Mouse (Mus musculus) gastrocnemius, postnatal 4 days (tissue): Measurements from ENCODE around the gene Irf3. TPM values are rescaled to one million over a fixed set of nuclear protein-coding genes. Genes with fewer than 3 reads are reported as not detected.

Experiments
- microRNA-seq: library from miRNA; unstranded; fragments of <30 nt; microRNA quantifications from one replicate; pipeline ENCODE4 v1.2.0, GENCODE M21; 2021
- total RNA-seq, 2 experiments: library from RNA; stranded (reverse); gene quantifications; 2 replicates each; pipeline ENCODE4 v1.2.3; 2021

Gene Irf3
- total RNA-seq, 2 experiments from 2014 or later, result 46.0 to 50.4 TPM

Small RNA genes lying within 50 kb of the gene (microRNA-seq; reads per million reads assigned to microRNA genes)
- gene Mir7054, result not detected

Other genes with a start within 250 kb of the Irf3 start
- gene Vrk3, start 249.2 kb upstream of the Irf3 start, total RNA-seq, result 10 to 100 TPM; 18.9 to 20.7 TPM
- gene Zfp473, start 246.6 kb upstream of the Irf3 start, total RNA-seq, result under 1 TPM; 0.32 to 0.41 TPM
- gene Nup62, start 181.6 kb upstream of the Irf3 start, total RNA-seq, result 10 to 100 TPM; 49.4 to 53.1 TPM
- gene Il4i1, start 181.3 kb upstream of the Irf3 start, total RNA-seq, result 1 to 10 TPM; 1.6 to 1.8 TPM
- gene Atf5, start 181.0 kb upstream of the Irf3 start, total RNA-seq, result 10 to 100 TPM; 55.6 to 62.2 TPM
- gene Akt1s1, start 148.7 kb upstream of the Irf3 start, total RNA-seq, result 100 to 1,000 TPM in 1 of 2 experiments, 10 to 100 TPM in 1; 92.4 to 103 TPM
- gene Tbc1d17, start 148.6 kb upstream of the Irf3 start, total RNA-seq, result 10 to 100 TPM; 56.5 to 63.4 TPM
- gene Pnkp, start 140.5 kb upstream of the Irf3 start, total RNA-seq, result 10 to 100 TPM; 18.6 to 20.5 TPM
- 100 to 1,000 TPM; 332 to 346 TPM for gene Ptov1, start 127.9 kb upstream of the Irf3 start, total RNA-seq
- 10 to 100 TPM; 63.8 to 67.6 TPM for gene Med25, start 104.9 kb upstream of the Irf3 start, total RNA-seq
- 10 to 100 TPM; 16.1 to 18.4 TPM for gene Fuz, start 101.6 kb upstream of the Irf3 start, total RNA-seq
- gene Ap2a1, start 68.2 kb upstream of the Irf3 start, total RNA-seq, result 10 to 100 TPM; 84.8 to 88.9 TPM
- not detected for gene Tsks, start 54.4 kb upstream of the Irf3 start, total RNA-seq
- 10 to 100 TPM; 10.3 to 10.8 TPM for gene Cpt1c, start 22.8 kb upstream of the Irf3 start, total RNA-seq
- gene Prmt1, start 11.1 kb upstream of the Irf3 start, total RNA-seq, result 100 to 1,000 TPM; 318 to 331 TPM
- 10 to 100 TPM; 21.5 to 22.0 TPM for gene Bcl2l12, start 1.1 kb downstream of the Irf3 start, total RNA-seq
- 10 to 100 TPM; 74.1 to 76.0 TPM for gene Scaf1, start 18.7 kb downstream of the Irf3 start, total RNA-seq
- gene Rras, start 20.3 kb downstream of the Irf3 start, total RNA-seq, result 100 to 1,000 TPM; 119 to 123 TPM
- 10 to 100 TPM; 63.9 to 65.2 TPM for gene Prr12, start 55.2 kb downstream of the Irf3 start, total RNA-seq
- gene Nosip, start 64.8 kb downstream of the Irf3 start, total RNA-seq, result 10 to 100 TPM; 47.3 to 48.3 TPM
- gene Prrg2, start 65.0 kb downstream of the Irf3 start, total RNA-seq, result 10 to 100 TPM; 11.7 to 12.3 TPM
- gene Rcn3, start 94.6 kb downstream of the Irf3 start, total RNA-seq, result 100 to 1,000 TPM; 172 to 192 TPM
- 10 to 100 TPM; 84.6 to 87.3 TPM for gene Fcgrt, start 106.2 kb downstream of the Irf3 start, total RNA-seq
- gene Rps11, start 126.8 kb downstream of the Irf3 start, total RNA-seq, result 1,000 to 10,000 TPM in 1 of 2 experiments, 100 to 1,000 TPM in 1; 985 to 1,047 TPM
- gene Rpl13a, start 131.1 kb downstream of the Irf3 start, total RNA-seq, result 1,000 to 10,000 TPM; 1,483 to 1,628 TPM
- gene Gm45713, start 138.6 kb downstream of the Irf3 start, total RNA-seq, result under 1 TPM in 1 of 2 experiments, not detected in 1; 0.34 TPM
- gene Flt3l, start 138.8 kb downstream of the Irf3 start, total RNA-seq, result 1 to 10 TPM; 2.4 to 5.1 TPM
- 10 to 100 TPM; 52.1 to 59.3 TPM for gene Pih1d1, start 156.7 kb downstream of the Irf3 start, total RNA-seq
- 10 to 100 TPM; 34.8 to 51.6 TPM for gene Aldh16a1, start 156.9 kb downstream of the Irf3 start, total RNA-seq
- 1 to 10 TPM; 2.6 to 3.0 TPM for gene Slc17a7, start 166.3 kb downstream of the Irf3 start, total RNA-seq
- under 1 TPM; 0.34 to 0.42 TPM for gene Gfy, start 181.9 kb downstream of the Irf3 start, total RNA-seq
- gene Pth2, start 183.3 kb downstream of the Irf3 start, total RNA-seq, result not detected
- 1 to 10 TPM; 3.2 to 4.9 TPM for gene Ccdc155, start 207.2 kb downstream of the Irf3 start, total RNA-seq
- gene Dkkl1, start 214.5 kb downstream of the Irf3 start, total RNA-seq, result not detected
- 10 to 100 TPM; 40.0 to 51.4 TPM for gene Tead2, start 218.1 kb downstream of the Irf3 start, total RNA-seq
- gene Cd37, start 241.5 kb downstream of the Irf3 start, total RNA-seq, result 1 to 10 TPM; 3.7 to 4.8 TPM
- not detected for gene Slc6a16, start 243.4 kb downstream of the Irf3 start, total RNA-seq